Mouse (Mus musculus) CH12.LX (cell line): ENCODE measurements around the gene Kcnd3. TPM values are rescaled to one million over a fixed set of nuclear protein-coding genes. Genes with fewer than 3 reads are reported as not detected.

Experiments used
- DNase-seq: peaks from one replicate; pipeline ENCODE4 v3.0.0-alpha.2; 2013; ENCODE audit errors: extremely low read depth
- H3K27ac ChIP-seq: 2 replicates; pipeline ENCODE4 v1.5.1; 2012; ENCODE audit warnings: low read depth, mild to moderate bottlenecking, control low read depth, moderate library complexity; ENCODE audit not compliant: insufficient read depth
- H3K27me3 ChIP-seq: replicated peaks from 2 replicates; pipeline ENCODE3; 2012; ENCODE audit warnings: inconsistent platforms
- H3K36me3 ChIP-seq, 2 experiments: replicated peaks in 1 of 2; 2 replicates each; pipeline versions ENCODE3 to v1.6.1; 2012; ENCODE audit warnings: inconsistent platforms in 1 of 2, low read length in 1 of 2, mild to moderate bottlenecking in 1 of 2, mixed read lengths in 1 of 2, moderate library complexity in 1 of 2; ENCODE audit not compliant: control insufficient read depth in 1 of 2, insufficient read depth in 1 of 2
- H3K4me1 ChIP-seq, 2 experiments: 2 replicates each; pipeline ENCODE4 v1.6.1; 2012; ENCODE audit warnings: inconsistent platforms in 1 of 2, moderate library complexity in 1 of 2; ENCODE audit not compliant: insufficient read depth in 2 of 2, control insufficient read depth in 1 of 2
- H3K4me2 ChIP-seq: 2 replicates; pipeline ENCODE4 v1.6.1; 2012; ENCODE audit warnings: low read depth, mild to moderate bottlenecking, control low read depth; ENCODE audit not compliant: poor library complexity, insufficient read depth, severe bottlenecking
- H3K4me3 ChIP-seq, 3 experiments: fragments of 150-350 bp in 1 of 3; sonication (generic) in 1 of 3; replicated peaks in 1 of 3; 2 replicates each; pipeline versions ENCODE3 to v1.5.1; 2011 to 2012; ENCODE audit warnings: low read depth in 2 of 3, low read length in 2 of 3, mild to moderate bottlenecking in 2 of 3, moderate library complexity in 2 of 3, control low read depth in 1 of 3, improper control_type of control experiment in 1 of 3, inconsistent platforms in 1 of 3, mixed read lengths in 1 of 3; ENCODE audit not compliant: poor library complexity in 1 of 3
- H3K79me2 ChIP-seq: replicated peaks from 2 replicates; pipeline ENCODE4 v1.6.1; 2012; ENCODE audit warnings: mild to moderate bottlenecking, moderate library complexity; ENCODE audit not compliant: control insufficient read depth, poor library complexity, insufficient read depth, severe bottlenecking; ENCODE audit errors: extremely low read depth
- H3K9ac ChIP-seq: 2 replicates; pipeline ENCODE4 v1.6.1; 2012; ENCODE audit warnings: low read depth, mild to moderate bottlenecking, control low read depth, moderate library complexity; ENCODE audit not compliant: insufficient read depth
- H3K9me3 ChIP-seq: replicated peaks from 2 replicates; pipeline ENCODE3; 2012; ENCODE audit warnings: low read length, inconsistent platforms, mixed read lengths
- HCFC1 ChIP-seq: IDR thresholded peaks from 2 replicates; pipeline ENCODE4 v1.6.1; 2012; ENCODE audit warnings: low read depth, mild to moderate bottlenecking, inconsistent platforms, low read length, improper control_type of control experiment
- JUND ChIP-seq: conservative IDR thresholded peaks from 2 replicates; pipeline ENCODE4 v1.6.1; 2011; ENCODE audit warnings: low read depth, low read length, improper control_type of control experiment
- MAFK ChIP-seq: IDR thresholded peaks from 2 replicates; pipeline ENCODE4 v1.6.1; 2011; ENCODE audit warnings: low read length, improper control_type of control experiment; ENCODE audit not compliant: insufficient replicate concordance
- NELFE ChIP-seq: IDR thresholded peaks from 2 replicates; pipeline ENCODE4 v1.6.1; 2011; ENCODE audit warnings: low read depth, low read length, improper control_type of control experiment
- PAX5 ChIP-seq: IDR thresholded peaks from 2 replicates; pipeline ENCODE4 v1.6.1; 2012; ENCODE audit warnings: low read length, inconsistent platforms, mixed read lengths
- RCOR1 ChIP-seq: conservative IDR thresholded peaks from 2 replicates; pipeline ENCODE4 v1.6.1; 2012; ENCODE audit warnings: low read depth, mild to moderate bottlenecking, inconsistent platforms, low read length, improper control_type of control experiment
- SIN3A ChIP-seq: IDR thresholded peaks from 2 replicates; pipeline ENCODE4 v1.6.1; 2012; ENCODE audit warnings: low read length, improper control_type of control experiment, inconsistent platforms
- TBP ChIP-seq: conservative IDR thresholded peaks from 2 replicates; pipeline ENCODE4 v1.6.1; 2011; ENCODE audit warnings: low read depth, low read length, improper control_type of control experiment
- dilution Hi-C: fragments of 300-500 bp; cut with MboI; formaldehyde crosslinking; loops from 2 replicates; pipeline ENCODE4 v1.14.3; 2020; ENCODE audit warnings: low sequenced_read_pairs; ENCODE audit not compliant: extremely low pct_unique_long_range_greater_than_20kb, extremely low pct_ligation_motif_present
- in situ Hi-C: fragments of 300-500 bp; cut with MboI; formaldehyde crosslinking; loops from 3 replicates; pipeline ENCODE4 v1.14.3; 2019; ENCODE audit warnings: low sequenced_read_pairs, low pct_ligation_motif_present, low pct_unique_long_range_greater_than_20kb, mixed read lengths
- polyA plus RNA-seq: library from polyadenylated mRNA; unstranded; fragments of >175 nt; gene quantifications from 2 replicates; pipeline ENCODE4 v1.2.1, GENCODE M21; 2012; ENCODE audit warnings: low read depth; ENCODE audit not compliant: insufficient read length
- total RNA-seq, 2 experiments: library from RNA; depleted of rRNA; stranded (reverse); fragments of 300-350 nt in 1 of 2; fragments of >200 nt in 1 of 2; gene quantifications; 2 replicates each; pipeline ENCODE4 v1.2.3; 2012 to 2014

The Kcnd3 gene
- total and polyA plus RNA-seq, 3 experiments, result not detected

GRCm38 (mm10) chr3:105544106-105544505, 92.0 kb downstream of the Kcnd3 start:
- in situ Hi-C loops (no loop called here), dilution Hi-C loops (no loop called here)
- Histone ChIP-seq H3K27me3 (peaks cover 91% of the 10 kb centered on the region), H3K9me3 (no peaks in the 10 kb centered on the region), H3K27ac (no peak overlapping the region), H3K4me1 (0 out of 4 replicates have a peak, but pooled peaks cover 0 to 3% of the 10 kb centered on the region in 2 experiments), H3K79me2 (no peaks in the 10 kb centered on the region), H3K9ac (no peak overlapping the region), H3K4me3 (no peak overlapping the region), H3K4me2 (no peak overlapping the region), H3K36me3 (no peaks in the 10 kb centered on the region)
- DNase-seq, result no peak
- TF ChIP-seq PAX5, result no peak

GRCm38 (mm10) chr3:105546611-105547071, 94.5 kb downstream of the Kcnd3 start:
- H3K27ac ChIP-seq, result no peak overlapping the region
- no peak for TF ChIP-seq SIN3A
- no peak for TF ChIP-seq HCFC1
- no peak for TF ChIP-seq RCOR1
- TF ChIP-seq JUND, result no peak
- no peak for TF ChIP-seq MAFK
- TF ChIP-seq NELFE, result no peak
- in situ Hi-C loops, result no loop called here
- DNase-seq, result no peak
- 0 out of 4 replicates have a peak, but pooled peaks cover 0 to 3% of the 10 kb centered on the region in 2 experiments for H3K4me1 ChIP-seq
- H3K36me3 ChIP-seq, result no peaks in the 10 kb centered on the region
- H3K9me3 ChIP-seq, result no peaks in the 10 kb centered on the region
- peaks cover 89% of the 10 kb centered on the region for H3K27me3 ChIP-seq
- H3K4me2 ChIP-seq, result no peak overlapping the region
- H3K9ac ChIP-seq, result no peak overlapping the region
- dilution Hi-C loops, result no loop called here
- no peak overlapping the region for H3K4me3 ChIP-seq
- H3K79me2 ChIP-seq, result no peaks in the 10 kb centered on the region

GRCm38 (mm10) chr3:105548074-105548771, 96.1 kb downstream of the Kcnd3 start:
- dilution Hi-C loops (no loop called here), in situ Hi-C loops (no loop called here)
- H3K9me3 ChIP-seq, result no peaks in the 10 kb centered on the region
- no peak overlapping the region for H3K27ac ChIP-seq
- no peaks in the 10 kb centered on the region for H3K79me2 ChIP-seq
- no peak overlapping the region for H3K4me3 ChIP-seq
- H3K27me3 ChIP-seq, result peaks cover 88% of the 10 kb centered on the region
- no peak overlapping the region for H3K9ac ChIP-seq
- H3K4me1 ChIP-seq, result 0 out of 4 replicates have a peak, but pooled peaks cover 0 to 3% of the 10 kb centered on the region in 2 experiments
- DNase-seq, result no peak
- H3K4me2 ChIP-seq, result no peak overlapping the region
- no peaks in the 10 kb centered on the region for H3K36me3 ChIP-seq
- TF ChIP-seq TBP, result no peak
- TF ChIP-seq, all 38 proteins: peak for 0
